Mouse (Mus musculus): ENCODE measurements around the gene Cltrn.

- TF ChIP-seq EP300 (IDR thresholded peaks at IDR 0.05; ENCODE audit: low read depth) (no peak), CTCF (IDR thresholded peaks at IDR 0.05; ENCODE audit: low read depth) (no peak)
Measured at GRCm38 (mm10) chrX:164102198-164102597, 13.6 kb downstream of the Cltrn start.

Data from liver, postnatal 0 days (tissue).